Mouse (Mus musculus): ENCODE measurements around the gene Tbc1d13. TPM values are rescaled to one million over a fixed set of nuclear protein-coding genes. Genes with fewer than 3 reads are reported as not detected.

Tbc1d13 gene
- polyA plus RNA-seq, 2 experiments = 10.7 to 49.9 TPM

GRCm38 (mm10) chr2:30092280-30092918 lies 41.1 kb upstream of the Tbc1d13 start:
- 50% methylated on average over 6 of the region's 6 CpGs for WGBS
- no peak for TF ChIP-seq POLR2A (IDR thresholded peaks at IDR 0.05; ENCODE audit: borderline replicate concordance, extremely low read depth, insufficient read depth, insufficient read length)

GRCm38 (mm10) chr2:30093471-30094207 lies 39.9 kb upstream of the Tbc1d13 start, which contains the start of gene Zdhhc12:
Gene Zdhhc12 (minus strand): TSS chr2:30093648.
- DNase-seq (ENCODE audit: low spot score) (peak; percentile 94), ATAC-seq (ENCODE audit: low FRiP score, low read depth) (peak; percentile 96)
- Histone ChIP-seq H3K4me3 (replicated peaks; ENCODE audit: low read length) (peak within 1 kb of the TSS; percentile 64), H3K36me3 (ENCODE audit: control insufficient read depth, insufficient read depth, low read length) (peaks cover 33% of the 10 kb centered on the region), H3K9ac (ENCODE audit: low read depth, low read length, severe bottlenecking) (peak within 1 kb of the TSS; percentile 60), H3K27me3 (ENCODE audit: control insufficient read depth, insufficient read depth, low read length) (no peaks in the 10 kb centered on the region), H3K27ac (replicated peaks; ENCODE audit: low read depth, low read length) (peak within 1 kb of the TSS; percentile 50), H3K9me3 (ENCODE audit: control insufficient read depth, low read length) (no peaks in the 10 kb centered on the region), H3K4me2 (replicated peaks; ENCODE audit: low read depth, low read length, severe bottlenecking) (peak within 1 kb of the TSS; percentile 82), H3K4me1 (ENCODE audit: control insufficient read depth, insufficient read depth, low read length) (peaks cover 5% of the 10 kb centered on the region; the same call in 1 of the 2 replicates)
- TF ChIP-seq POLR2A (IDR thresholded peaks at IDR 0.05; ENCODE audit: borderline replicate concordance, extremely low read depth, insufficient read depth, insufficient read length) = peak; percentile 37; the same call in 1 of the 2 replicates
- WGBS = under 1% methylated on average over 40 of the region's 51 CpGs

More at GRCm38 (mm10) chr2:30092280-30092918, 41.1 kb upstream of the Tbc1d13 start:
- H3K9ac ChIP-seq (ENCODE audit: low read depth, low read length, severe bottlenecking) = no peak overlapping the region
- H3K27me3 ChIP-seq (ENCODE audit: control insufficient read depth, insufficient read depth, low read length) = no peaks in the 10 kb centered on the region
- H3K36me3 ChIP-seq (ENCODE audit: control insufficient read depth, insufficient read depth, low read length) = peaks cover 23% of the 10 kb centered on the region
- H3K4me3 ChIP-seq (replicated peaks; ENCODE audit: low read length) = peak overlapping the region; percentile 64
- peak overlapping the region; percentile 82 for H3K4me2 ChIP-seq (replicated peaks; ENCODE audit: low read depth, low read length, severe bottlenecking)
- ATAC-seq (ENCODE audit: low FRiP score, low read depth) (no peak), DNase-seq (ENCODE audit: low spot score) (no peak)
- no peak overlapping the region for H3K27ac ChIP-seq (replicated peaks; ENCODE audit: low read depth, low read length)
- no peaks in the 10 kb centered on the region for H3K9me3 ChIP-seq (ENCODE audit: control insufficient read depth, low read length)
- peaks cover 5% of the 10 kb centered on the region; the same call in 1 of the 2 replicates for H3K4me1 ChIP-seq (ENCODE audit: control insufficient read depth, insufficient read depth, low read length)

DNA sequence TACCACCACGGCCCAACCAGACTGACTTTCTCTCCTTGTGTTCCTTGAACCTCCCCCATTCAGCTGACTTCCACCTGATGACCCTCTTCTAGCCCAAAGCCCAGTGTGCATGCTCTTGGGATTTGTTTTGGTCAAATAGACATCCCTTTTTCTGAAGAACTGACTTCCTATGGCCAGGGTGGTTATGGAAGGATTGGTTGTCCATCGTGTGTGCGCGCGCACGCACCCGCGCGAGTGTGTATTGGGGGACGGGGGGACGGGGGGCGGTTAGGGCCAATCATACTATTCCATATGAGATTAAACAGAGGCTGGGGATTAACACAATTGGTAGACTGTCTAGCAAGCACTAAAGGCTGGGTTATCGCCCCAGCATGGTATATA lies 39.3 kb upstream of the Tbc1d13 start:
- H3K36me3 ChIP-seq (ENCODE audit: control insufficient read depth, insufficient read depth, low read length) = peaks cover 38% of the 10 kb centered on the region
- peak overlapping the region; percentile 64 for H3K4me3 ChIP-seq (replicated peaks; ENCODE audit: low read length)
- no peak for DNase-seq (ENCODE audit: low spot score)
- no peak for TF ChIP-seq POLR2A (IDR thresholded peaks at IDR 0.05; ENCODE audit: borderline replicate concordance, extremely low read depth, insufficient read depth, insufficient read length)
- no peaks in the 10 kb centered on the region for H3K9me3 ChIP-seq (ENCODE audit: control insufficient read depth, low read length)
- no peaks in the 10 kb centered on the region for H3K27me3 ChIP-seq (ENCODE audit: control insufficient read depth, insufficient read depth, low read length)
- ATAC-seq (ENCODE audit: low FRiP score, low read depth) = no peak
- peak overlapping the region; percentile 60 for H3K9ac ChIP-seq (ENCODE audit: low read depth, low read length, severe bottlenecking)
- H3K27ac ChIP-seq (replicated peaks; ENCODE audit: low read depth, low read length) = peak overlapping the region; percentile 50
- peaks cover 5% of the 10 kb centered on the region; the same call in 1 of the 2 replicates for H3K4me1 ChIP-seq (ENCODE audit: control insufficient read depth, insufficient read depth, low read length)
- WGBS = 4% methylated on average over 13 of the region's 13 CpGs
- H3K4me2 ChIP-seq (replicated peaks; ENCODE audit: low read depth, low read length, severe bottlenecking) = peak overlapping the region; percentile 82

- no peak for ATAC-seq (ENCODE audit: low FRiP score, low read depth)
- Histone ChIP-seq H3K4me3 (replicated peaks; ENCODE audit: low read length) (no peak overlapping the region), H3K4me2 (replicated peaks; ENCODE audit: low read depth, low read length, severe bottlenecking) (no peak overlapping the region), H3K27me3 (ENCODE audit: control insufficient read depth, insufficient read depth, low read length) (no peaks in the 10 kb centered on the region), H3K9ac (ENCODE audit: low read depth, low read length, severe bottlenecking) (no peak overlapping the region), H3K36me3 (ENCODE audit: control insufficient read depth, insufficient read depth, low read length) (peaks cover 46% of the 10 kb centered on the region), H3K4me1 (ENCODE audit: control insufficient read depth, insufficient read depth, low read length) (peaks cover 5% of the 10 kb centered on the region; the same call in 1 of the 2 replicates), H3K9me3 (ENCODE audit: control insufficient read depth, low read length) (no peaks in the 10 kb centered on the region), H3K27ac (replicated peaks; ENCODE audit: low read depth, low read length) (no peak overlapping the region)
- 83% methylated on average over 2 of the region's 2 CpGs for WGBS
- no peak for TF ChIP-seq POLR2A (IDR thresholded peaks at IDR 0.05; ENCODE audit: borderline replicate concordance, extremely low read depth, insufficient read depth, insufficient read length)
- DNase-seq (ENCODE audit: low spot score) = peak; percentile 42
These were observed 37.5 kb upstream of the Tbc1d13 start for GRCm38 (mm10) chr2:30095882-30096527.

DNA sequence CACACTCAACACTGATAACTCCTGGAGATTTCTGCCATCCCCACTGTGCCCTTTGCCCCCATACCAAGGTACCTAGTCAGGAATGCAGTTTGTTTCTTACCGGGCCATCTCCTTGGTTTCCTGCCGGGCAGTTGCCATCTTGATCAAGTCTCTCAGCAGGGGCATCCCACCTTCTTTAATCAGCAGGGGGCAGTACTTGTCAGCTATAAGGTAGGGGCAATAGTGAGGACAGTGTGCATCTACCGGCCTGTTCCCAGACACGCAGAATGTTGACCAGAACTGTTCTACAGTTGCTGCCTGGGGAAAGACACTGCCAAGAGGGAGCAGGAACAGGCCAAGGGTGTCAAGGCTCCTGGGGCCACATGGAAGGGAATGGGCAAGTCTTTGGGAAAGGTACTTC lies 33.3 kb upstream of the Tbc1d13 start:
- no peak for TF ChIP-seq POLR2A (IDR thresholded peaks at IDR 0.05; ENCODE audit: borderline replicate concordance, extremely low read depth, insufficient read depth, insufficient read length)
- ATAC-seq (ENCODE audit: low FRiP score, low read depth) (no peak), DNase-seq (ENCODE audit: low spot score) (no peak)
- no peak overlapping the region for H3K9ac ChIP-seq (ENCODE audit: low read depth, low read length, severe bottlenecking)
- no peaks in the 10 kb centered on the region for H3K27me3 ChIP-seq (ENCODE audit: control insufficient read depth, insufficient read depth, low read length)
- 71% methylated on average over 4 of the region's 4 CpGs for WGBS
- H3K27ac ChIP-seq (replicated peaks; ENCODE audit: low read depth, low read length) = no peak overlapping the region
- peaks cover 78% of the 10 kb centered on the region for H3K36me3 ChIP-seq (ENCODE audit: control insufficient read depth, insufficient read depth, low read length)
- no peak overlapping the region for H3K4me2 ChIP-seq (replicated peaks; ENCODE audit: low read depth, low read length, severe bottlenecking)
- no peaks in the 10 kb centered on the region for H3K9me3 ChIP-seq (ENCODE audit: control insufficient read depth, low read length)
- no peaks in the 10 kb centered on the region for H3K4me1 ChIP-seq (ENCODE audit: control insufficient read depth, insufficient read depth, low read length)
- H3K4me3 ChIP-seq (replicated peaks; ENCODE audit: low read length) = no peak overlapping the region

All from limb, embryonic 14.5 days (tissue).